18 mouse cellular contexts compared by ENCODE assay signal in the genomic region with DNA sequence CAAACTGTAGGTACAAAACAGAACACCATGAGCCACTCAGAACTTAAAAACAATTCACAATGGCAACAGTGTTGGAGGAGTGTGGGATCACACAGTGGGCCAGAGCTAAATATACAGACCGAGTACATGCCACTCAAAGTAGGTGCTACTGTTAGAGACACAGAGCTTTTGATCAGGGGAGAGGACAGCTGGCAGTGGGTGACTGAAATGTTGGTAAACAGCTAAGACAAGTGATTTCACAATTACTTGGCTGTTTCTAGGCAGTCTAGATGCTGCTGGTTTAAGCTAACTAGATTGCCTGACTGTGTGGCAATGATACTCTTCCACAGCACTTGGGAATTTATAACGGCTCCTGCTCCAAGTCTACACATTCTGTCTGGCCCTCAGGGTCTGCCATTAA. TPM values are rescaled to one million over a fixed set of nuclear protein-coding genes. Genes with fewer than 3 reads are reported as not detected.
"Had no signal": no experiment of that assay in that cellular context is flagged by ENCODE, and none has a peak within 500 bp of the region (broad histone marks: within the 10 kb centered on the region; RNA-seq: fewer than 3 reads in every experiment).

No protein-coding gene starts in this region.

- H3K36me3 ChIP-seq: limb, embryonic 12.5 days; liver, embryonic 13.5 days; midbrain, embryonic 10.5 days; neural tube, embryonic 15.5 days had no signal

- H3K9ac ChIP-seq: limb, embryonic 12.5 days; liver, embryonic 13.5 days; liver, postnatal 0 days; neural tube, embryonic 15.5 days had no signal

- H3K4me1 ChIP-seq: liver, embryonic 13.5 days; midbrain, embryonic 10.5 days; neural tube, embryonic 15.5 days had no signal

- H3K9me3 ChIP-seq: limb, embryonic 12.5 days; liver, embryonic 13.5 days; neural tube, embryonic 15.5 days had no signal

- H3K27ac ChIP-seq: limb, embryonic 12.5 days; liver, embryonic 13.5 days; midbrain, embryonic 10.5 days; neural tube, embryonic 15.5 days; stomach, postnatal 0 days had no signal

- H3K27me3 ChIP-seq: limb, embryonic 12.5 days; liver, embryonic 13.5 days; neural tube, embryonic 15.5 days had no signal

- ATAC-seq: intestine, embryonic 16.5 days; liver, postnatal 0 days had no signal

- DNase-seq: kidney, adult 2 months; kidney, postnatal 25 days; liver; liver, embryonic 13.5 days; liver, postnatal 0 days; lung, postnatal 14 days; midbrain, embryonic 14.5 days; right cerebral cortex, adult 18-20 months; right cerebral cortex, postnatal 25 days; thymus, adult 18-20 months; thymus, postnatal 14 days had no signal

- H3K4me3 ChIP-seq: limb, embryonic 12.5 days; liver, embryonic 13.5 days; midbrain, embryonic 10.5 days; myocyte; neural tube, embryonic 15.5 days had no signal

- H3K4me2 ChIP-seq: limb, embryonic 12.5 days; liver, embryonic 13.5 days; neural tube, embryonic 15.5 days had no signal

RNA-seq across cellular contexts. Expression of gene Kcnk12, which starts 17.6 kb away (rescaled TPM):
- polyA plus RNA-seq: intestine, embryonic 16.5 days; kidney, adult 2 months; kidney, embryonic 16.5 days had no signal
